Mouse (Mus musculus) right cerebral cortex, postnatal 25 days (tissue): Measurements from ENCODE around the gene Lama1.
"Not testable (repeated sequence)": the region's sequence is repeated elsewhere in the genome, so short reads cannot be mapped to it uniquely, and the experiment has no call there.

Experiments
- DNase-seq: peaks from one replicate; pipeline ENCODE4 v3.0.0; 2022

Lama1 gene

GRCm38 (mm10) chr17:67722578-67722977 lies 25.5 kb downstream of the Lama1 start:
- DNase-seq, result no peak

GRCm38 (mm10) chr17:67723175-67724067 lies 26.4 kb downstream of the Lama1 start:
- DNase-seq, result no peak

- no peak for DNase-seq
These were observed 29.5 kb downstream of the Lama1 start for GRCm38 (mm10) chr17:67726601-67727000.

- no peak for DNase-seq
These were observed 31.7 kb downstream of the Lama1 start for GRCm38 (mm10) chr17:67728751-67729150.

GRCm38 (mm10) chr17:67731096-67731495 lies 34.0 kb downstream of the Lama1 start:
- no peak for DNase-seq

GRCm38 (mm10) chr17:67731964-67732363 lies 34.9 kb downstream of the Lama1 start:
- DNase-seq, result no peak

GRCm38 (mm10) chr17:67733516-67733915 lies 36.5 kb downstream of the Lama1 start:
- DNase-seq, result no peak

- no peak for DNase-seq
These were observed 38.7 kb downstream of the Lama1 start for GRCm38 (mm10) chr17:67735722-67736121.

- DNase-seq, result not testable (repeated sequence)
These were observed 44.2 kb downstream of the Lama1 start for GRCm38 (mm10) chr17:67741229-67741628.

- no peak for DNase-seq
These were observed 67.3 kb downstream of the Lama1 start for GRCm38 (mm10) chr17:67764167-67764871.

GRCm38 (mm10) chr17:67773608-67774007 lies 76.5 kb downstream of the Lama1 start:
- no peak for DNase-seq

GRCm38 (mm10) chr17:67776764-67777163 lies 79.7 kb downstream of the Lama1 start:
- no peak for DNase-seq

- DNase-seq, result no peak
These were observed 82.8 kb downstream of the Lama1 start for GRCm38 (mm10) chr17:67779812-67780211.

- no peak for DNase-seq
These were observed 94.0 kb downstream of the Lama1 start for GRCm38 (mm10) chr17:67791091-67791490.

GRCm38 (mm10) chr17:67809171-67809570 lies 112.1 kb downstream of the Lama1 start:
- no peak for DNase-seq

- no peak for DNase-seq
These were observed 116.6 kb downstream of the Lama1 start for GRCm38 (mm10) chr17:67813666-67814065.

- DNase-seq, result no peak
These were observed 118.7 kb downstream of the Lama1 start for GRCm38 (mm10) chr17:67815720-67816119.

- DNase-seq, result no peak
These were observed 119.9 kb downstream of the Lama1 start for GRCm38 (mm10) chr17:67816916-67817315.

GRCm38 (mm10) chr17:67827431-67827830 lies 130.4 kb downstream of the Lama1 start:
- DNase-seq, result no peak

GRCm38 (mm10) chr17:67836146-67836895 lies 139.3 kb downstream of the Lama1 start:
- no peak for DNase-seq

- DNase-seq, result peak; percentile 64
These were observed 140.5 kb downstream of the Lama1 start for GRCm38 (mm10) chr17:67837351-67838090.

GRCm38 (mm10) chr17:67838948-67839347 lies 141.9 kb downstream of the Lama1 start:
- DNase-seq, result no peak

- not testable (repeated sequence) for DNase-seq
These were observed 144.4 kb downstream of the Lama1 start for GRCm38 (mm10) chr17:67841494-67841893.
